Mouse (Mus musculus) small intestine, adult 2 months (tissue): ENCODE measurements around the gene Gm28048. TPM values are rescaled to one million over a fixed set of nuclear protein-coding genes. Genes with fewer than 3 reads are reported as not detected.

ENCODE experiments used
- H3K27ac ChIP-seq: fragments of 200-500 bp; 2 replicates; pipeline ENCODE4 v1.5.1; 2012; ENCODE audit warnings: low read depth, low read length, control low read depth, inconsistent platforms; ENCODE audit not compliant: insufficient read depth
- H3K27me3 ChIP-seq: fragments of 200-500 bp; 2 replicates; pipeline ENCODE4 v1.6.1; 2012; ENCODE audit warnings: mild to moderate bottlenecking, moderate library complexity, low read length, inconsistent platforms; ENCODE audit not compliant: control insufficient read depth, insufficient read depth
- H3K36me3 ChIP-seq: fragments of 200-500 bp; 2 replicates; pipeline ENCODE4 v1.6.1; 2012; ENCODE audit warnings: mild to moderate bottlenecking, low read length, control low read depth, inconsistent platforms; ENCODE audit not compliant: control insufficient read depth, insufficient read depth
- H3K4me1 ChIP-seq: fragments of 200-500 bp; 2 replicates; pipeline ENCODE4 v1.6.1; 2012; ENCODE audit warnings: low read length, inconsistent platforms, mixed read lengths; ENCODE audit not compliant: control insufficient read depth, insufficient read depth, insufficient read length
- H3K4me3 ChIP-seq: fragments of 200-500 bp; 2 replicates; pipeline ENCODE4 v1.5.1; 2012; ENCODE audit warnings: low read depth, mild to moderate bottlenecking, control low read depth, inconsistent platforms, low read length, moderate library complexity
- CTCF ChIP-seq: fragments of 200-500 bp; IDR thresholded peaks from 2 replicates; pipeline ENCODE4 v1.5.1; 2012; ENCODE audit warnings: low read depth, mild to moderate bottlenecking, control low read depth, inconsistent platforms, low read length, moderate library complexity, mixed read lengths; ENCODE audit not compliant: insufficient replicate concordance, insufficient read length; ENCODE audit errors: extremely low read depth
- POLR2A ChIP-seq: fragments of 200-500 bp; IDR thresholded peaks from 2 replicates; pipeline ENCODE4 v1.6.1; 2012; ENCODE audit warnings: low read depth, mild to moderate bottlenecking, control low read depth, inconsistent platforms, low read length, moderate library complexity
- WGBS: fragments of 180-500 bp; shearing (Covaris S2); methylation state at CpG from one replicate; pipeline ENCODE4 v1.1.7; 2018; 5-methylcytosine and 5-hydroxymethylcytosine counted together
- polyA plus RNA-seq: library from polyadenylated mRNA; depleted of rRNA; stranded (reverse); fragments of >200 nt; gene quantifications from 2 replicates; pipeline ENCODE4 v1.2.3, GENCODE M21; 2012

Gene Gm28048
- polyA plus RNA-seq, 1 experiment: not detected

DNA sequence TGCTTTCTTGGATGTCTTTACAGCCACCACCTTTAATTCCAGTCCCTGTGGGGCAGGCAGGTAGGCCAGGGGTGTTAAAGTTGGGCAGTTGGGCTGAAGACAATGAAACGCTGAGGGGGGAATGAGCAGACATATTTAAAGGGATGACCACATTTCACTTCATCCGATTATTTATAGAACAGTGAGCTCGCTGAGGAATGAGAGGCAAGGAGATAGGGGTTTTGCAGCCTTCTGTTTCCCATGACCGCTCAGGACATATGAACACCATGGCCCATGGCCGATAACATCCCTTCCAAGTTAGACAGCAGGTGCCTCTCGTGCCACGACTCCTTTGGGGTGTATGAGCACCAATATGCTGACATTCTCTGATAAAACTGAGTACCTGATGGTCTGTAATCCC, 70.1 kb downstream of the Gm28048 start:
- no peak overlapping the region for H3K4me3 ChIP-seq

DNA sequence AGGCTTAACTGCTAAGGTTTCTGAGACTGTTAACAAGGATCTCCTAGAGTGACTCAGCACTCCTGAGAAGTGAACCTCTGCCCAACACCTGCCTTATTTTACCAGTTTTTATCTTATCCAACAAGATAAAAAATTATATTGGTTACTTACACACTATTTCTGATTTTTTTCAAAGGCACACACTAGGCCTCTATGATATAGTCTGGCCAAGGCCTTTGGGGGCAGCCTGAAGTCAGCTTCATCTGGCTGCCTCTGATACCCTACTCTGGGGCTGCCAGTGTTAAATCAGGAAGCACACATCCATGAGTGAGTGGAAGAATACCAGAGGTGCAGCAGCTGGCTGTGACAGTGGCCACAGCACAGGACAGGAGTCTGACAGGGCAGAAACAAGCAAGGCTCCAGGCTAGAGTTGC, 75.4 kb downstream of the Gm28048 start:
- TF ChIP-seq CTCF: no peak
- no peak for TF ChIP-seq POLR2A

More for the DNA sequence above, 70.1 kb downstream of the Gm28048 start:
- 95% methylated on average over 7 of the region's 7 CpGs for WGBS
- TF ChIP-seq CTCF (no peak), POLR2A (no peak)
- H3K27ac ChIP-seq: no peak overlapping the region
- no peaks in the 10 kb centered on the region for H3K27me3 ChIP-seq
- no peaks in the 10 kb centered on the region for H3K4me1 ChIP-seq
- no peaks in the 10 kb centered on the region for H3K36me3 ChIP-seq

DNA sequence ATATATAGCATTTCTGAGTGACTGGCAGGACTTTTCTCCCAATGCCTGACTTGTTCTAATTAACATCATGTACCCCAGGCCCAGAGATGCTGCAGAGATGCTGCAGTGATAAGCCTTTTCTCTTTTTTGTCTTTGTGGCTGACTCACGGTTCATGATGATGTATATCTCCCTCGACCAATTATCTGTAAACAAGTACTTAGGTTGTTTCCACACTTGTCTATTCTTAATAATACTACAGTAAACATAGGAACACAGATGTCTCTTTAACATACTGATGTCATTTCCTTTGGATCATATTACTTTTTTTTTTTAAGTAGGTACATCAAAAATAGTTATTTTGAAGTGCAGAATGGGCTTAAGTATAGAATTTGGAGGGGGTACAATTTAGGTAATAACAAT, 79.0 kb downstream of the Gm28048 start:
- 76% methylated on average over 2 of the region's 2 CpGs for WGBS
- H3K4me1 ChIP-seq: peaks cover 6% of the 10 kb centered on the region; the same call in 1 of the 2 replicates
- H3K36me3 ChIP-seq: no peaks in the 10 kb centered on the region
- TF ChIP-seq POLR2A (no peak), CTCF (no peak)
- H3K4me3 ChIP-seq: no peak overlapping the region
- H3K27ac ChIP-seq: no peak overlapping the region
- no peaks in the 10 kb centered on the region for H3K27me3 ChIP-seq

More for the DNA sequence above, 75.4 kb downstream of the Gm28048 start:
- Histone ChIP-seq H3K4me1 (peaks cover 4% of the 10 kb centered on the region; the same call in 1 of the 2 replicates), H3K27me3 (no peaks in the 10 kb centered on the region), H3K4me3 (no peak overlapping the region), H3K36me3 (no peaks in the 10 kb centered on the region), H3K27ac (no peak overlapping the region)

DNA sequence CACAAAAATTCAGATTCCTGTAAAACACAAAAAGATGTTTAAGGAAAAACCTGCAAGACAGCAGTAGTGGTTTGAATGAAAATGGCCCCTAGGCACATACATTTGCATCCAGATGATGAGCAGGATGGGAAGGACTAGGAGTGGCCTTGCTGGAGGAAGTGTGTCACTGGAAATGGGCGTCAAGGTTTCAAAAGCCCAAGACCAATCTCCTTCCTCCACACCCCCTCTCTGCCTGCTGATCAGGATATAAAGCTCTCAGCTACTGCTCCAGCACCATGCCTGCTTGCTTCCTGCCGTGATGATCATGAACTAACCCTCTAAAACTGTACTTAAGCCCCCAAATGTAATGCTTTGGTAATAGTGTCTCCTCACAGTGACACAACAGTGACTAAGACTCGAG, 81.8 kb downstream of the Gm28048 start:
- 82% methylated on average over 3 of the region's 3 CpGs for WGBS
- peaks cover 4% of the 10 kb centered on the region; the same call in 1 of the 2 replicates for H3K4me1 ChIP-seq
- no peaks in the 10 kb centered on the region for H3K27me3 ChIP-seq
- no peak overlapping the region for H3K4me3 ChIP-seq
- no peak for TF ChIP-seq CTCF
- no peak for TF ChIP-seq POLR2A
- no peaks in the 10 kb centered on the region for H3K36me3 ChIP-seq
- no peak overlapping the region for H3K27ac ChIP-seq

DNA sequence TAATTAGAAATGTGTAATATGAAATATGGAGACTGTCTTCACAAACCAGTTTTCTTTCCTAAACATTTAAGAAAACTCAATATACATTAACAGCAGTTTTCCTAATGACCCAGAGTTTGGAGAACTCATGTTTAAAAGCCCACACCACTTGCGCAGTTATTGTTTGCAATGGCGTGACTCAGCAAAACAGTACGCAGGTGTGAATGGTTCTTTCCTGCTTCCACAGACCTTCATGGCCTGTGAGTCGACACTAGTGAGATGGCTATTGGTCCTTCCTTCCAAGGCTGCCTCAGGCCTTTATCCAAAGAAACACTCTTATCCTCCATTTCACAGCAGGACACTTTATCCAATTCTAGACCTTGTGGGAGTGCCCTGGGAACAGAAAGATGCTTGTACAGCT, 84.2 kb downstream of the Gm28048 start:
- Histone ChIP-seq H3K27me3 (no peaks in the 10 kb centered on the region), H3K36me3 (no peaks in the 10 kb centered on the region)
- 86% methylated on average over 4 of the region's 4 CpGs for WGBS

DNA sequence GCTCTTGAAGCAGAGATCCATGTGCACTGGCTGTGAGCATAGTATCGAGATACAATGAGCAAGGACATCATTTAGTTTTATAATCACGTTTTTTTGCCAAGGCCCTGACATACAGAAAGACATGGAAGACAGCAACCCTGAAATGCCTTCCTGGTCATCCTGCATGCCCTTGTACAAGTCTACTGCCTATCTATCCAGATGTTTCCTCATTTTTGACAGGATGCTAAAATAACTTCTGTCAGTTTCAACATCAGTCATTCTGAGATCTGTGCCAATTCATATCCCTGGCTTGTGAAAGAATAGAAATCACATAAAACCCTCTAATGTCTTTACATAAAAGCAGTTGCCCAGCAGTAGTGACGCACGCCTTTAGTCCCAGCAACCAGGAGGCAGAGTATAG, 84.8 kb downstream of the Gm28048 start:
- WGBS: 81% methylated on average over 4 of the region's 4 CpGs
- H3K27me3 ChIP-seq: no peaks in the 10 kb centered on the region
- H3K4me1 ChIP-seq: peaks cover 4% of the 10 kb centered on the region; the same call in 1 of the 2 replicates
- H3K4me3 ChIP-seq: no peak overlapping the region
- no peaks in the 10 kb centered on the region for H3K36me3 ChIP-seq
- TF ChIP-seq POLR2A (no peak), CTCF (no peak)
- H3K27ac ChIP-seq: no peak overlapping the region

More for the DNA sequence above, 84.2 kb downstream of the Gm28048 start:
- no peak overlapping the region for H3K27ac ChIP-seq
- peaks cover 2% of the 10 kb centered on the region; the same call in 1 of the 2 replicates for H3K4me1 ChIP-seq
- no peak overlapping the region for H3K4me3 ChIP-seq
- TF ChIP-seq CTCF: no peak
- TF ChIP-seq POLR2A: no peak

DNA sequence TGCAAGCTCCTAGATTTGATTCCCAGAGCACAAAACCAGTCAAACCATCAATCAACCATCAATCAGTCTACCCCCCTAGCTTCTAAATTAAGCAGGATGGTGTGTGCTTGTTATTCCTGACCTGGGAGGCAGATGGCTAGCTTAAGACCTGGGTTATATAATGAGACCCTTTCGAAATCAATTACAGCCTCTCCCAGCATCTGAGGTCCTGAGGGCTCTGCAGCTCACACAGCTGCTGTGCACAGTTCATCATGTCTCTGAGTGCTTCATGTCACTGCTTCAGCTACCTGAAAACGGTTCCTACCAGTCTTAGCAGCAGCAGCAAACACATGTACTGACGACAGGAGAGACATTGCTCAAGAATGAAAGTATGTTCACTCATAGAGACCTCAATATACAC, 88.8 kb downstream of the Gm28048 start:
- no peaks in the 10 kb centered on the region for H3K27me3 ChIP-seq
- peaks cover 4% of the 10 kb centered on the region for H3K4me1 ChIP-seq
- no peaks in the 10 kb centered on the region for H3K36me3 ChIP-seq
- TF ChIP-seq CTCF (no peak), POLR2A (no peak)
- H3K27ac ChIP-seq: no peak overlapping the region
- 79% methylated on average over 3 of the region's 3 CpGs for WGBS
- H3K4me3 ChIP-seq: no peak overlapping the region

DNA sequence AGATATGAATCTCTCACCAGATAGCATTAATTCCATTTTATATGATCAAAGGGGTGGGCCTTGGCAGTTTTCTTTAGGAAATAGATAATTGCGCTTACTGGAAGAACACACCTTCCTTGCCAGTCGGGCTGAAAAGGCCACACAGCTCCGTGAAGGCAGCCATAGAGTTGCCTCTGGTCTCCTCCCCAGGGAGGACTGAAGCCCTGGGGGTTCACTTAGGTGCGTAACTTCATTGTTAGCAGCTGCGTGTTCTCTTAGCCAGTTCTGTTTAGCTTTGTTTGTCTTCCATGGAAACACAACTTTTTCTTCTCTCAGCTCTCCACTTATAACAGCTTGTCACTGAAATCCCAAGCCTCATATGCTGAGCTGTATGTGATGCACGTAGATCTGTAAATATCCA, 89.4 kb downstream of the Gm28048 start:
- Histone ChIP-seq H3K27me3 (no peaks in the 10 kb centered on the region), H3K4me1 (peaks cover 4% of the 10 kb centered on the region), H3K4me3 (no peak overlapping the region), H3K36me3 (no peaks in the 10 kb centered on the region), H3K27ac (no peak overlapping the region)
- 56% methylated on average over 6 of the region's 6 CpGs for WGBS
- no peak for TF ChIP-seq CTCF
- TF ChIP-seq POLR2A: no peak
